1 mouse cellular context compared by ENCODE assay signal in the genomic region with DNA sequence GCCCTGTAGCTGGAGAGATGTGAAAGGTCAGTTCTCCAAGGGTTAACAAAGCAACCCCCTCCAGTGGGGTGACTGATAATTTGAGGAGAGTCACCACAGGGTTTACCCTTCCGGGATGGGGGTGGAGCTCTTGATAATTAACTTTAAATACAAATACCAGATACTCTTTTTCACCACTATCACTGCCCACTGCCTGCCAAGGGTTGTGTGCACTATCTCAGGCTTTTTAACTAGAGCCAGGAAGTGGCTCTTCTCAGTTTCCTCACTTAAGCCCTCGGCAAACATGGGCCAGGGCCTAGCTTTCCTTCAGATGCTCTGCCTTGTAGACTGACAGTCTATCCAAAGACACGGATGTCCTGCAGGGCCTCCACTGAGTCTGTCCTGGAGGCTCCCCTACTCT.
TF ChIP-seq lines count a peak whose summit lies in the region.

No protein-coding gene starts in this region.

TF ChIP-seq in MEL, 35 proteins besides CTCF, POLR2A, EP300 and RAD21 (continued from another document):
- TF ChIP-seq BHLHE40 (IDR thresholded peaks at IDR 0.05; ENCODE audit: borderline replicate concordance, low read depth, low read length): no peak
- no peak for TF ChIP-seq NRF1 (IDR thresholded peaks at IDR 0.05; ENCODE audit: insufficient read depth, low read depth, low read length, poor library complexity, severe bottlenecking)
- no peak for TF ChIP-seq MYB (IDR thresholded peaks at IDR 0.05; ENCODE audit: low read depth, low read length)
- no peak for TF ChIP-seq TAL1 (IDR thresholded peaks at IDR 0.05; ENCODE audit: low read length)
- no peak for TF ChIP-seq USF2 (IDR thresholded peaks at IDR 0.05; ENCODE audit: borderline replicate concordance in 1 of 2, insufficient read depth in 1 of 2, low read depth in 1 of 2, low read length in 2 of 2)
- no peak for TF ChIP-seq CHD1 (IDR thresholded peaks at IDR 0.05; ENCODE audit: low read depth, low read length)
- TF ChIP-seq MAFK (IDR thresholded peaks at IDR 0.05; ENCODE audit: borderline replicate concordance, low read depth, low read length): 0 out of 2 replicates have a peak, but pooled peaks have one; percentile 16
- TF ChIP-seq KAT2A (conservative IDR thresholded peaks at IDR 0.05; ENCODE audit: low read depth, low read length): no peak
- TF ChIP-seq ZMIZ1 (IDR thresholded peaks at IDR 0.05; ENCODE audit: low read depth, low read length): no peak
- peak; percentile 80 for TF ChIP-seq ELF1 (IDR thresholded peaks at IDR 0.05; ENCODE audit: low read depth, low read length)
- no peak for TF ChIP-seq MEF2A (IDR thresholded peaks at IDR 0.05; ENCODE audit: extremely low read depth, insufficient replicate concordance, low read depth, low read length, poor library complexity, severe bottlenecking)
- peak; percentile 52 for TF ChIP-seq TCF12 (IDR thresholded peaks at IDR 0.05; ENCODE audit: low read depth, low read length)
- no peak for TF ChIP-seq POLR2AphosphoS5 (IDR thresholded peaks at IDR 0.05; ENCODE audit: borderline replicate concordance, low read depth, low read length)
- peak; percentile 48 for TF ChIP-seq NELFE (IDR thresholded peaks at IDR 0.05; ENCODE audit: low read depth, low read length)
- peak; percentile 62; the same call in 1 of the 2 replicates for TF ChIP-seq MAZ (IDR thresholded peaks at IDR 0.05; ENCODE audit: low read depth, low read length)
- peak; percentile 37; the same call in 1 of the 2 replicates for TF ChIP-seq MXI1 (IDR thresholded peaks at IDR 0.05; ENCODE audit: low read depth, low read length)
- TF ChIP-seq UBTF (IDR thresholded peaks at IDR 0.05; ENCODE audit: borderline replicate concordance, insufficient read depth, low read depth, low read length): no peak
